Mouse (Mus musculus): Measurements from ENCODE around the gene Piezo1.
"Not testable (repeated sequence)": the region's sequence is repeated elsewhere in the genome, so short reads cannot be mapped to it uniquely, and the experiment has no call there.

Gene Piezo1

GRCm38 (mm10) chr8:122551265-122552051 lies at the start of gene Piezo1:
Piezo1 (minus strand) TSS chr8:122551329.
- DNase-seq (ENCODE audit: low spot score in 2 of 2): peak; percentile 97

GRCm38 (mm10) chr8:122600666-122601065 lies 49.5 kb upstream of the Piezo1 start:
- no peak for DNase-seq (ENCODE audit: low spot score in 2 of 2)

- no peak for DNase-seq (ENCODE audit: low spot score in 2 of 2)
These were observed 44.9 kb upstream of the Piezo1 start for GRCm38 (mm10) chr8:122596031-122596430.

- DNase-seq (ENCODE audit: low spot score in 2 of 2): no peak
These were observed 42.8 kb upstream of the Piezo1 start for GRCm38 (mm10) chr8:122593783-122594507.

GRCm38 (mm10) chr8:122593240-122593639 lies 42.1 kb upstream of the Piezo1 start:
- DNase-seq (ENCODE audit: low spot score in 2 of 2): no peak

- DNase-seq (ENCODE audit: low spot score in 2 of 2): no peak
These were observed 35.6 kb upstream of the Piezo1 start for GRCm38 (mm10) chr8:122586749-122587148.

GRCm38 (mm10) chr8:122586171-122586570 lies 35.0 kb upstream of the Piezo1 start:
- DNase-seq (ENCODE audit: low spot score in 2 of 2): no peak

GRCm38 (mm10) chr8:122585411-122585891 lies 34.3 kb upstream of the Piezo1 start:
- no peak for DNase-seq (ENCODE audit: low spot score in 2 of 2)

- DNase-seq (ENCODE audit: low spot score in 2 of 2): no peak
These were observed 33.9 kb upstream of the Piezo1 start for GRCm38 (mm10) chr8:122584981-122585380.

GRCm38 (mm10) chr8:122580926-122581325 lies 29.8 kb upstream of the Piezo1 start:
- DNase-seq (ENCODE audit: low spot score in 2 of 2): no peak

GRCm38 (mm10) chr8:122579196-122579595 lies 28.1 kb upstream of the Piezo1 start:
- DNase-seq (ENCODE audit: low spot score in 2 of 2): no peak

GRCm38 (mm10) chr8:122577116-122577515 lies 26.0 kb upstream of the Piezo1 start:
- no peak for DNase-seq (ENCODE audit: low spot score in 2 of 2)

GRCm38 (mm10) chr8:122576648-122577022 lies 25.5 kb upstream of the Piezo1 start, which contains the start of gene Aprt:
Aprt (minus strand) TSS chr8:122576909.
- DNase-seq (ENCODE audit: low spot score in 2 of 2): peak; percentile 88 to 95

- DNase-seq (ENCODE audit: low spot score in 2 of 2): peak in 1 of 2 experiments; percentile 46
These were observed 24.9 kb upstream of the Piezo1 start for GRCm38 (mm10) chr8:122575735-122576647.

GRCm38 (mm10) chr8:122575286-122575685 lies 24.2 kb upstream of the Piezo1 start:
- peak in 1 of 2 experiments; percentile 19 for DNase-seq (ENCODE audit: low spot score in 2 of 2)

- DNase-seq (ENCODE audit: low spot score in 2 of 2): peak in 1 of 2 experiments; percentile 23
These were observed 23.6 kb upstream of the Piezo1 start for GRCm38 (mm10) chr8:122574667-122575251.

- no peak for DNase-seq (ENCODE audit: low spot score in 2 of 2)
These were observed 23.1 kb upstream of the Piezo1 start for GRCm38 (mm10) chr8:122574264-122574663.

GRCm38 (mm10) chr8:122573577-122573976 lies 22.4 kb upstream of the Piezo1 start:
- no peak for DNase-seq (ENCODE audit: low spot score in 2 of 2)

GRCm38 (mm10) chr8:122573176-122573575 lies 22.0 kb upstream of the Piezo1 start:
- DNase-seq (ENCODE audit: low spot score in 2 of 2): not testable (repeated sequence)

- no peak for DNase-seq (ENCODE audit: low spot score in 2 of 2)
These were observed 21.6 kb upstream of the Piezo1 start for GRCm38 (mm10) chr8:122572751-122573150.

- DNase-seq (ENCODE audit: low spot score in 2 of 2): no peak
These were observed 20.7 kb upstream of the Piezo1 start for GRCm38 (mm10) chr8:122571750-122572267.
